ENCODE assay signal across 9 mouse cellular contexts in the genomic region with DNA sequence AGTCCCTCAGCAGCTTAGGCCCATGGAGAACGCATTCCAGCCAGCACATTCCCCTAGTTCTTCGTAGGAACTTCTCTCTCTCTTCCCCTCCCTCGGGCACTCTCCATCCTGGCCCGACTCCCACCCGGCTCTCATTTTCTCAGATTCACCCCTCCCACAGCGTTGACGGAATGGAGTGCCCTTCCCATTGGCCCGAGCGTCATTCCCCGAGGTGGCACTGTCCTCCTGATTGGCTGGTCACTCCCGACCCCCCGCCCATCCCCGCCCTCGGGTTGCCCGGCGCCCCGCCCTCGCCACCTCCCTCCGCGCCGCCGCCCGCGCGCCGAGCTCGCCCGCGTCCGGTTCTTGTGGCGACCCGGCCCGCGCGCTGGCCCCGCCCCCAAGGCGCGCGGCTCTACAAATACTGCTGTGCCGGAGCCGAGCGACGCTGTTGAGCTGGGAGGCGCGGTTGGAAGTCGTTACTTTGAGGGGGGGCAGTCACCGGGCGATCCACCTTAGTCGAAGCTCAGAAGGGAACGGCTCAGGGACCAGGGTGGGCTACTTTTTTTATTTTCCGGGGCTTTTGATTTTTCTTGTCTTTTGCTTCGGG. TPM values are rescaled to one million over a fixed set of nuclear protein-coding genes. Genes with fewer than 3 reads are reported as not detected.
A peak's percentile ranks its signal among the peaks of the same experiment; 100 is the strongest.
DNase-seq lines count a peak whose midpoint lies in the region; ATAC-seq and TF ChIP-seq lines count a peak whose summit lies in the region.
"Had no signal": no experiment of that assay in that cellular context is flagged by ENCODE, and none has a peak within 500 bp of the region (broad histone marks: within the 10 kb centered on the region; RNA-seq: fewer than 3 reads in every experiment).

Gene Id4, plus strand, starts transcription at position 539 of the 589 bp plus-strand sequence.

- ATAC-seq in frontal cortex, adult (ENCODE audit: low TSS enrichment): peak; percentile 92

- no peak for TF ChIP-seq CTCF in layer of hippocampus, adult 2 months (conservative IDR thresholded peaks at IDR 0.05)

- peak within 1 kb of the TSS; percentile 87 for H3K27ac ChIP-seq in layer of hippocampus, adult 2 months
- H3K27ac ChIP-seq: macrophage had no signal

- peak; percentile 98 for DNase-seq in NIH3T3 (ENCODE audit: low read depth)
- DNase-seq in cerebellum, adult 8-10 months: peak; percentile 87
- peak; percentile 95 for DNase-seq in heart, postnatal 4 days
- peak; percentile 90 to 94 for DNase-seq in layer of hippocampus, adult 2 months (ENCODE audit: low spot score in 2 of 2)
- peak; percentile 95 to 97 for DNase-seq in lung, adult 18-20 months
- peak; percentile 95 for DNase-seq in ovary, postnatal 36 days (ENCODE audit: low spot score)
- DNase-seq in urinary bladder, adult 18-20 months (ENCODE audit: low spot score in 2 of 2): peak; percentile 85 to 96

- H3K4me3 ChIP-seq in layer of hippocampus, adult 2 months: peak within 1 kb of the TSS; percentile 70

RNA-seq across cellular contexts. Expression of gene Id4, which starts in this region (rescaled TPM):
- 1 to 10 TPM; 3.2 to 3.7 TPM for total RNA-seq in heart, postnatal 4 days (2021)
- total RNA-seq in layer of hippocampus, adult 2 months (2021): 10 to 100 TPM; 48.8 to 53.5 TPM

Comparison
In these comparisons a context has a peak if more than half of its experiments do, and no peak if none do; other contexts are left out.
1. Peak in every context shown above with its lines: DNase-seq, ATAC-seq, H3K4me3 ChIP-seq and H3K27ac ChIP-seq.
2. RNA of gene Id4 (total RNA-seq): 48.8 to 53.5 TPM in layer of hippocampus, adult 2 months; 3.2 to 3.7 TPM in heart, postnatal 4 days; every median in the first group is over 10 times any median in the second.